Mouse (Mus musculus): ENCODE results near the gene Gpsm1. TPM values are rescaled to one million over a fixed set of nuclear protein-coding genes. Genes with fewer than 3 reads are reported as not detected.

The Gpsm1 gene
- 1 to 10 TPM; 2.1 to 2.9 TPM for total RNA-seq (2021)
- long read RNA-seq, experiment 1, partial matches to known transcripts = 0 of 1 reads
- long read RNA-seq, experiment 1, other reads (novel, unspliced or antisense) = 1 of 1 reads
- long read RNA-seq, experiment 2, partial matches to known transcripts = 4 of 4 reads
- long read RNA-seq, experiment 2, other reads (novel, unspliced or antisense) = 0 of 4 reads

GRCm38 (mm10) chr2:26315072-26315924, at the start of gene Gpsm1:
TSS of gene Gpsm1 (plus strand) at chr2:26315515.
- intact Hi-C loops (cut with DNase I) = no loop called here
- DNase-seq = peak; percentile 76 to 83

GRCm38 (mm10) chr2:26266066-26266742, 49.1 kb upstream of the Gpsm1 start:
- no peak for DNase-seq
- intact Hi-C loops (cut with DNase I) = no loop called here

GRCm38 (mm10) chr2:26268216-26268615, 47.1 kb upstream of the Gpsm1 start:
- intact Hi-C loops (cut with DNase I) = no loop called here
- DNase-seq = no peak

DNA sequence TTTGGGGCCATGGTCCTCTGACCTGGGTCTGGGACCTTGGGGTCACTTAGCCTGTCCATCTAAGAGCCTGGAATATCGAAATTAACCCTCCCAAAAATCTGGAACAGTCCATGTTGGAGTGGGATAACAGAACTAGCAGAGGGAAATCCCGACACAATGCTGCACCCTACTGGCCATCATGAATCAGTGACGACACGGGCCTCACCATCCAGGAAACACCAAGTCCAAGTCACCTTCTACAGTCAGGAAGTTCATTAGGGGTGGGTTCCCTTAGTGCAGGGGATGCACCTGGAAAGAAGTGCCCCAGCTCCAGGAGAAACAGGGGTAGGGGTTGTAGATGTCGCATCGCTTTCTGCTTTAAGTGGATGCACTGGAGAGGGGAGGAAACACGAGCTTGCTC, 41.7 kb upstream of the Gpsm1 start:
- peak in 1 of 2 experiments; percentile 29 for DNase-seq
- intact Hi-C loops (cut with DNase I) = loop anchor here (2.0 to 10.0 kb wide), 3 partner anchors 91 to 229 kb away; no protein-coding TSS in a partner anchor

GRCm38 (mm10) chr2:26279712-26280111, 35.6 kb upstream of the Gpsm1 start:
- intact Hi-C loops (cut with DNase I) = loop anchor here (10.0 kb wide), 1 partner anchor 235 kb away; no protein-coding TSS in a partner anchor
- DNase-seq = no peak

GRCm38 (mm10) chr2:26280594-26280993, 34.7 kb upstream of the Gpsm1 start:
- intact Hi-C loops (cut with DNase I) = no loop called here
- DNase-seq = no peak

- DNase-seq = peak in 1 of 2 experiments; percentile 19
- intact Hi-C loops (cut with DNase I) = no loop called here
Observed at GRCm38 (mm10) chr2:26285804-26286203, 29.5 kb upstream of the Gpsm1 start.

GRCm38 (mm10) chr2:26286391-26286790, 28.9 kb upstream of the Gpsm1 start:
- intact Hi-C loops (cut with DNase I) = no loop called here
- no peak for DNase-seq

GRCm38 (mm10) chr2:26290133-26290532, 25.2 kb upstream of the Gpsm1 start:
- intact Hi-C loops (cut with DNase I) = no loop called here

DNA sequence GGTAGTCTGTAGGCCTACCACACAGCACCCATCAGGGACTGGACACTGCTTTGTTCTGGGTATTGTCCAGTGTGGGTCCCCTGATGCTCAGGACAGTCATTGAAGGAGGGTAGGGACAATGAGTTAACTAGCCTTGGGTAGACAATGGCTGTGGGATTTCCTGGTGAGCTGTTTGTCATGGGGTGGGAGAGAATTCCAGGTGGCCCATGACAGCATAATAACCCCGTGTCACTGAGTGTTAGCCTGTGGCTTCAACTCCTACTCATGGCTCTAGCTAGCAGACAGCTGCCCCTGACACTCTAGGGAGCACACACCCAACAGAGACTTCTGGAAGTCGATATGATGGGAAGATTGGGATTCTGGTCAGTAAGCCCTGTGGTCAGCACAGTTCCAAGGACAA, 20.9 kb upstream of the Gpsm1 start, which contains the start of gene Ccdc187:
Gene Ccdc187 (minus strand): TSS at position 101 of the 400 bp plus-strand sequence.
- DNase-seq = no peak
- intact Hi-C loops (cut with DNase I) = no loop called here

More at GRCm38 (mm10) chr2:26290133-26290532, 25.2 kb upstream of the Gpsm1 start:
- no peak for DNase-seq

GRCm38 (mm10) chr2:26296606-26297195, 18.6 kb upstream of the Gpsm1 start:
- intact Hi-C loops (cut with DNase I) = no loop called here

DNA sequence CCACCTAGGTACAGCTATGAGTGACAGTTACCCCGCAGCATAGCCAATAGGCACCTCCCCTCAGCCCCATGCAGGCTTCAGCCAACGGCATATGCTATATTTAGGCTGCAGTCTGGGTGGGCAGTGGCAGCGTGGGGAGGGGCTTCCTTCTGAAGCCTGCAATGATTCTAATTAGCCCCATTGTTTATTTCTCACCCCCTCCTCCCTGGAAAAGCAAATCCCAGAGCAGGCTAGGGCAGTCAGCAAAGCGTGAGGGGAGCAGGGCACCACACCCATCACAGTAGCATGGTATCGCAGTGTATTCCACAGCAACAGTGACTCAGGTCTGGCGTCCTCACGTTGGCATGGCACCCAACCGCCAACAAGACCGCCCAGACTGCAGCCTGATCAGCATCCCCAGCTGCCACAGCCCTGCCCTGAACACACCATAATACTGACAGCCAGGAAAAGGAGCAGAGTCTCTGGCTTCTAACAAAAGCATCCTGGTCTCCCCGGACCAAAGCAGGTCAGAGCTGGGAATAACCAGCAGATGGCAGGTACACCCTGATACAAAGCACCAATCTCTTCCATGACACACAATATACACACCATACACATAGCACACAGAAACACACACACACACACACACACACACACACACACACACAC, 17.0 kb upstream of the Gpsm1 start:
- intact Hi-C loops (cut with DNase I) = no loop called here
- no peak for DNase-seq

More at GRCm38 (mm10) chr2:26296606-26297195, 18.6 kb upstream of the Gpsm1 start:
- no peak for DNase-seq

DNA sequence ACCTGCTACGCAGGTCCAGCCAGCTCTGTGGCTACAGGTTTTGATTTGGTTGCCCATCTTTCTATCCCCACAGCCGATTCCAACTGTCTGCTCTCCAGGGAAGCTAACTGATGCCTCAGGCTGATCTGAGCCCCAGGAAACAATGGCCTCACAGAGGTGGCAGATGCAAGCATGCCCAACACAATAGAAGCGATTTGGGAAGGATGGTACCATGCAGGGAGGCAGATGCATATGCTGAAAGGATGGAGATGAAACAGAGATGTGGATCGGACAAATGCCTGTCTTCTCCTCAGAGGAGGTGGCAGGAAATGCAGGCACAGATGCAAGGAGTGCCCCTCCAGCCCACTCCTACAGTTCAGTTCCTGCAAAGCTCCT, 16.5 kb upstream of the Gpsm1 start:
- DNase-seq = no peak
- intact Hi-C loops (cut with DNase I) = no loop called here

GRCm38 (mm10) chr2:26299336-26299735, 16.0 kb upstream of the Gpsm1 start:
- DNase-seq = no peak
- intact Hi-C loops (cut with DNase I) = no loop called here

GRCm38 (mm10) chr2:26300161-26300807, 15.0 kb upstream of the Gpsm1 start:
- intact Hi-C loops (cut with DNase I) = loop anchor here (2.0 to 5.0 kb wide), 2 partner anchors 51 to 262 kb away; no protein-coding TSS in a partner anchor

GRCm38 (mm10) chr2:26300808-26301174, 14.5 kb upstream of the Gpsm1 start:
- intact Hi-C loops (cut with DNase I) = loop anchor here (2.0 to 5.0 kb wide), 2 partner anchors 50 to 262 kb away; no protein-coding TSS in a partner anchor
- peak; percentile 88 to 91 for DNase-seq

More at GRCm38 (mm10) chr2:26300161-26300807, 15.0 kb upstream of the Gpsm1 start:
- DNase-seq = no peak

DNA sequence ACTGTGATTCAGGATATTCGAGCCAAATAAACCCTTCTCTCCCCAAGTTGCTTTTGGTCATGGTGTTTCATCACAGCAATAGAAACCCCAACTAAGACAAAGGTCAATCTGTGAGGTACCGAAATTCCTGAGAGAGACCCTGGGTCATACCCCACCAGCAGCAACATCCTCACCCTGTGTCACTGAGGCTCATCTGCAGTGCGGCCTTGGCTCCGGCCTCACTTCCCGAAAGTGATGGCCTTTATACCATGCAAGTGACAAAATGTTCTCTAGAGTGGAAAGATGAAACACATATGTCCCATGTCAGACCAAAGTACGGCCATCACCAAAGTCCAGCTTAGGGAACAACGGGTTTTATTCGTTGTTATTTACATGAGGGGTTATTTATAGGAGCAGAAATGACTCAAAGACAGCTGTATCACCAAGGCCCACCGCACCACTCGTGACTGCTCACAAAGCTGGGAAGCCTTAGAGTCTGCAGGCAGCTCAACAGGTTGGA, 13.3 kb upstream of the Gpsm1 start:
- DNase-seq = no peak
- intact Hi-C loops (cut with DNase I) = loop anchor here (5.0 kb wide), 1 partner anchor 260 kb away; no protein-coding TSS in a partner anchor

- intact Hi-C loops (cut with DNase I) = loop anchor here (5.0 kb wide), 1 partner anchor 258 kb away; no protein-coding TSS in a partner anchor
- DNase-seq = no peak
Observed at GRCm38 (mm10) chr2:26304711-26305110, 10.6 kb upstream of the Gpsm1 start.

GRCm38 (mm10) chr2:26305555-26305954, 9.8 kb upstream of the Gpsm1 start:
- no peak for DNase-seq
- intact Hi-C loops (cut with DNase I) = no loop called here

All from gastrocnemius, postnatal 36 days (tissue).